ENCODE assay signal across 19 mouse cellular contexts in the genomic region with DNA sequence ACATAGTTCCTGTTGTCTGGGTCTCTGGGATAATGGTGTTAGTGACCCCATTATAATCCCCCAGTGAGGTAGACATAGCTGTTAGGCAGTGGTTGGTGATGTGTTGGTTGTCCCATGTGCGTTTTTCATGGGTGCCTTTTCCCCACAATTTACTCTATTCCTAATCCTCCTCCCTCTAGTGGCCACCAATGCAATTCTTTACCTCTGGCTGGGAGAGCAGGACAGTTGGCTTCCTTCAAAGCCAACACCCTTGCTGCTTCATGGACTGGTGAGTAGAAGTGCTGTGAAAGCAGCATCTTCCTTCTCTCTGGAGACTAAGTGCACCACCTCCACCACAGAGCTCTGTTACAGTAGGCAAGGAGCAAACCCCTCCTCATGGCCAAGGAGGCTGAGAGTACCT.
DNase-seq lines count a peak whose midpoint lies in the region; ATAC-seq and TF ChIP-seq lines count a peak whose summit lies in the region.
"Had no signal": no experiment of that assay in that cellular context is flagged by ENCODE, and none has a peak within 500 bp of the region (broad histone marks: within the 10 kb centered on the region; RNA-seq: fewer than 3 reads in every experiment).

No protein-coding gene starts in this region.

- H3K4me1 ChIP-seq in kidney, adult 2 months (ENCODE audit: control insufficient read depth, insufficient read depth, low read length) = no peaks in the 10 kb centered on the region
- H3K4me1 ChIP-seq in midbrain, postnatal 0 days (ENCODE audit: insufficient read depth, low read length) = no peaks in the 10 kb centered on the region
- no peaks in the 10 kb centered on the region for H3K4me1 ChIP-seq in midbrain, embryonic 10.5 days
- H3K4me1 ChIP-seq: embryonic facial prominence, embryonic 13.5 days; forebrain, embryonic 10.5 days; hindbrain, embryonic 12.5 days; limb, embryonic 13.5 days; lung, embryonic 15.5 days; neural tube, embryonic 15.5 days had no signal

- no peak overlapping the region for H3K4me3 ChIP-seq in kidney, adult 2 months (ENCODE audit: insufficient read depth, low read depth, low read length)
- no peak overlapping the region for H3K4me3 ChIP-seq in midbrain, postnatal 0 days (ENCODE audit: low read depth, low read length)
- no peak overlapping the region for H3K4me3 ChIP-seq in midbrain, embryonic 10.5 days
- H3K4me3 ChIP-seq: embryonic facial prominence, embryonic 13.5 days; forebrain, embryonic 10.5 days; hindbrain, embryonic 12.5 days; limb, embryonic 13.5 days; lung, embryonic 15.5 days; neural tube, embryonic 15.5 days had no signal

- DNase-seq in kidney, adult 2 months = peak; percentile 6
- no peak for DNase-seq in kidney, postnatal 10 days
- DNase-seq in midbrain, postnatal 0 days (ENCODE audit: low spot score) = no peak
- DNase-seq in midbrain, embryonic 10.5 days (ENCODE audit: low spot score) = no peak
- DNase-seq in ZHBTc4 (ENCODE audit: low read depth, low spot score) = peak; percentile 13
- DNase-seq in cerebellum, postnatal 36 days = no peak
- DNase-seq in urinary bladder, postnatal 25 days (ENCODE audit: low spot score) = no peak
- DNase-seq: cerebellum, adult 11 months; cerebellum, postnatal 25 days; kidney, adult 11 months; kidney, postnatal 4 days; thymus, postnatal 14 days had no signal

- no peak for ATAC-seq in midbrain, postnatal 0 days (ENCODE audit: low FRiP score)

- no peaks in the 10 kb centered on the region for H3K9me3 ChIP-seq in midbrain, postnatal 0 days (ENCODE audit: low read length)
- H3K9me3 ChIP-seq in midbrain, embryonic 10.5 days (replicated peaks) = no peaks in the 10 kb centered on the region
- H3K9me3 ChIP-seq: embryonic facial prominence, embryonic 13.5 days; forebrain, embryonic 10.5 days; hindbrain, embryonic 12.5 days; limb, embryonic 13.5 days; lung, embryonic 15.5 days; neural tube, embryonic 15.5 days had no signal

- no peak; the same call in 1 of the 2 replicates for TF ChIP-seq CTCF in kidney, adult 2 months (conservative IDR thresholded peaks at IDR 0.05; ENCODE audit: insufficient read depth, insufficient read length, low read depth, low read length)
- TF ChIP-seq CTCF in midbrain, postnatal 0 days (IDR thresholded peaks at IDR 0.05) = peak; percentile 34

- WGBS in kidney, adult 2 months = 76% methylated on average over 1 of the region's 1 CpGs
- 58% methylated on average over 1 of the region's 1 CpGs for WGBS in midbrain, postnatal 0 days
- WGBS in midbrain, embryonic 10.5 days = 56% methylated on average over 1 of the region's 1 CpGs

- no peaks in the 10 kb centered on the region for H3K27me3 ChIP-seq in kidney, adult 2 months (replicated peaks; ENCODE audit: control insufficient read depth, insufficient read depth, low read length)
- no peaks in the 10 kb centered on the region for H3K27me3 ChIP-seq in midbrain, postnatal 0 days (ENCODE audit: insufficient read depth, low read length)
- no peaks in the 10 kb centered on the region for H3K27me3 ChIP-seq in midbrain, embryonic 10.5 days (ENCODE audit: low read depth, poor library complexity, severe bottlenecking)
- H3K27me3 ChIP-seq: embryonic facial prominence, embryonic 13.5 days; hindbrain, embryonic 12.5 days; limb, embryonic 13.5 days; lung, embryonic 15.5 days; neural tube, embryonic 15.5 days had no signal

- H3K9ac ChIP-seq in midbrain, postnatal 0 days (replicated peaks; ENCODE audit: low read length, poor library complexity, severe bottlenecking) = no peak overlapping the region
- H3K9ac ChIP-seq: embryonic facial prominence, embryonic 13.5 days; hindbrain, embryonic 12.5 days; limb, embryonic 13.5 days; lung, embryonic 15.5 days; neural tube, embryonic 15.5 days had no signal

- no peak for TF ChIP-seq POLR2A in kidney, adult 2 months (IDR thresholded peaks at IDR 0.05; ENCODE audit: low read depth, low read length)

- H3K27ac ChIP-seq in kidney, adult 2 months (ENCODE audit: insufficient read depth, low read depth, low read length) = no peak overlapping the region
- no peak overlapping the region for H3K27ac ChIP-seq in midbrain, postnatal 0 days (ENCODE audit: low read depth, low read length)
- no peak overlapping the region for H3K27ac ChIP-seq in midbrain, embryonic 10.5 days (replicated peaks)
- H3K27ac ChIP-seq: embryonic facial prominence, embryonic 13.5 days; forebrain, embryonic 10.5 days; hindbrain, embryonic 12.5 days; limb, embryonic 13.5 days; lung, embryonic 15.5 days; neural tube, embryonic 15.5 days had no signal

- no peaks in the 10 kb centered on the region for H3K36me3 ChIP-seq in kidney, adult 2 months (ENCODE audit: control insufficient read depth, insufficient read depth, low read length)
- no peaks in the 10 kb centered on the region for H3K36me3 ChIP-seq in midbrain, postnatal 0 days (ENCODE audit: insufficient read depth, low read length)
- H3K36me3 ChIP-seq in midbrain, embryonic 10.5 days = peaks cover 20% of the 10 kb centered on the region
- H3K36me3 ChIP-seq: neural tube, embryonic 15.5 days had no signal

- no peak overlapping the region for H3K4me2 ChIP-seq in midbrain, postnatal 0 days (ENCODE audit: low read depth, low read length, poor library complexity, severe bottlenecking)
- H3K4me2 ChIP-seq: embryonic facial prominence, embryonic 13.5 days; hindbrain, embryonic 12.5 days; limb, embryonic 13.5 days; lung, embryonic 15.5 days; midbrain, embryonic 11.5 days; neural tube, embryonic 15.5 days had no signal

Comparison
In these comparisons a context has a peak if more than half of its experiments do, and no peak if none do; other contexts are left out.
1. DNase-seq: peak in kidney, adult 2 months (single experiment) and ZHBTc4 (single experiment); none in kidney, postnatal 10 days (single experiment), midbrain, postnatal 0 days (single experiment), midbrain, embryonic 10.5 days (single experiment), cerebellum, postnatal 36 days (0 of 2) and urinary bladder, postnatal 25 days (single experiment).